Mouse (Mus musculus): ENCODE data around the gene Oas2.

DNA sequence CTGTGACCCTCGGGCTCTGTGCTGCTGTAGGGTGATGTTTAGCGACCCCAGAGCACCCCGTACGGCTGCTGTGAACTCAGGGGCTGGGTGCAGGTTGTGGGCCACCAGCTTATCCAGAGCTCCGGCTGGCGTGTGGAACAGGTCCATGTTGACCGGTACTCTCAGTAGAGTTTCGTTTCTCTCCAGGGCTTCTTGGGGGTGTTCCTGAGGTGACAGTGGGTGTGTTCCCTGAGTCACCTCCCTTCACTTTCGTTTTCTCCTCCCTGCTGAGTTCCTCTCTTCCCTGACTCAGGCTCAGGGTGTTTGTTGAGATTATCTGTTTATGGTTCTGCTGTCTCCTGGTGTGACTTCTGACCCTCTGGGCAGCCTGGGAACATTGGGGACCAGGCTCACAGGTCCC lies 27.8 kb upstream of the Oas2 start, which contains the start of gene Oas3:
- TF ChIP-seq CTCF (IDR thresholded peaks at IDR 0.05; ENCODE audit: low read depth): no peak
- TF ChIP-seq EP300 (IDR thresholded peaks at IDR 0.05; ENCODE audit: low read depth): no peak
